In genomic region chr7:38084778-38085572, GRCm38 (mm10) we compare ENCODE assay signal across 8 mouse cellular contexts. TPM values are rescaled to one million over a fixed set of nuclear protein-coding genes. Genes with fewer than 3 reads are reported as not detected.
DNase-seq lines count a peak whose midpoint lies in the region; ATAC-seq and TF ChIP-seq lines count a peak whose summit lies in the region.

No protein-coding gene starts in this region.

- H3K4me1 ChIP-seq in heart, embryonic 12.5 days (replicated peaks) = peaks cover 28% of the 10 kb centered on the region
- peaks cover 14% of the 10 kb centered on the region for H3K4me1 ChIP-seq in kidney, postnatal 0 days (replicated peaks; ENCODE audit: insufficient read depth, low read length)
- H3K4me1 ChIP-seq in liver, embryonic 11.5 days (replicated peaks; ENCODE audit: control insufficient read depth, insufficient read depth, low read length) = peaks cover 15% of the 10 kb centered on the region
- H3K4me1 ChIP-seq in stomach, embryonic 14.5 days (ENCODE audit: control insufficient read depth, insufficient read depth, low read length) = peaks cover 14% of the 10 kb centered on the region; the same call in 1 of the 2 replicates

- no peaks in the 10 kb centered on the region for H3K27me3 ChIP-seq in heart, embryonic 12.5 days (replicated peaks)
- H3K27me3 ChIP-seq in kidney, postnatal 0 days (ENCODE audit: insufficient read depth, low read length) = no peaks in the 10 kb centered on the region
- no peaks in the 10 kb centered on the region for H3K27me3 ChIP-seq in liver, embryonic 11.5 days (replicated peaks; ENCODE audit: control insufficient read depth, insufficient read depth, low read length)
- H3K27me3 ChIP-seq in stomach, embryonic 14.5 days (ENCODE audit: control insufficient read depth, insufficient read depth, low read length) = no peaks in the 10 kb centered on the region

- peak; percentile 94 for ATAC-seq in erythroid progenitor cell, adult 5-6 weeks (replicated peaks; ENCODE audit: low FRiP score, poor library complexity, severe bottlenecking)
- ATAC-seq in heart, embryonic 12.5 days (ENCODE audit: insufficient number of reproducible peaks, low FRiP score) = peak; percentile 97
- ATAC-seq in kidney, postnatal 0 days (replicated peaks; ENCODE audit: low FRiP score, low read depth) = peak; percentile 98
- peak; percentile 96 for ATAC-seq in liver, embryonic 11.5 days (replicated peaks; ENCODE audit: low FRiP score)
- peak; percentile 97 for ATAC-seq in stomach, embryonic 14.5 days (ENCODE audit: insufficient number of reproducible peaks, insufficient read depth, low FRiP score, low read depth)

- under 1% methylated on average over 65 of the region's 65 CpGs for WGBS in heart, embryonic 12.5 days
- WGBS in kidney, postnatal 0 days = under 1% methylated on average over 64 of the region's 65 CpGs
- under 1% methylated on average over 64 of the region's 65 CpGs for WGBS in liver, embryonic 11.5 days
- under 1% methylated on average over 64 of the region's 65 CpGs for WGBS in stomach, embryonic 14.5 days

- DNase-seq in CD4-positive helper T cell, adult 2 months (ENCODE audit: low read depth, low spot score) = peak; percentile 100
- DNase-seq in brain, embryonic 18.5 days (ENCODE audit: low read depth, low spot score) = peak; percentile 97
- DNase-seq in kidney, postnatal 0 days (ENCODE audit: low spot score) = peak; percentile 99
- DNase-seq in liver, embryonic 11.5 days (ENCODE audit: low spot score) = peak; percentile 99
- DNase-seq in naive thymus-derived CD4-positive, alpha-beta T cell, adult 2 months (ENCODE audit: low read depth) = peak; percentile 100

- H3K9me3 ChIP-seq in heart, embryonic 12.5 days (replicated peaks) = no peaks in the 10 kb centered on the region
- H3K9me3 ChIP-seq in kidney, postnatal 0 days (replicated peaks; ENCODE audit: low read length) = no peaks in the 10 kb centered on the region
- no peaks in the 10 kb centered on the region for H3K9me3 ChIP-seq in liver, embryonic 11.5 days (ENCODE audit: control insufficient read depth, low read length)
- H3K9me3 ChIP-seq in stomach, embryonic 14.5 days (ENCODE audit: control insufficient read depth, low read depth, low read length) = no peaks in the 10 kb centered on the region

- peak overlapping the region; percentile 92 for H3K4me2 ChIP-seq in heart, embryonic 12.5 days
- H3K4me2 ChIP-seq in kidney, postnatal 0 days (ENCODE audit: low read length) = peak overlapping the region; percentile 87
- peak overlapping the region; percentile 99 for H3K4me2 ChIP-seq in liver, embryonic 11.5 days
- H3K4me2 ChIP-seq in stomach, embryonic 14.5 days (replicated peaks; ENCODE audit: low read depth, low read length) = peak overlapping the region; percentile 86

- H3K9ac ChIP-seq in heart, embryonic 12.5 days = peak overlapping the region; percentile 69
- H3K9ac ChIP-seq in kidney, postnatal 0 days (ENCODE audit: low read depth, low read length) = peak overlapping the region; percentile 46; the same call in 1 of the 2 replicates
- H3K9ac ChIP-seq in liver, embryonic 11.5 days (ENCODE audit: low read depth, low read length) = peak overlapping the region; percentile 68
- no peak overlapping the region for H3K9ac ChIP-seq in stomach, embryonic 14.5 days (replicated peaks; ENCODE audit: low read depth, low read length)

- TF ChIP-seq CTCF in kidney, postnatal 0 days (IDR thresholded peaks at IDR 0.05; ENCODE audit: low read depth) = no peak

- peak overlapping the region; percentile 51 for H3K4me3 ChIP-seq in heart, embryonic 12.5 days
- H3K4me3 ChIP-seq in kidney, postnatal 0 days (replicated peaks; ENCODE audit: low read depth, low read length) = peak overlapping the region; percentile 39
- peak overlapping the region; percentile 58 for H3K4me3 ChIP-seq in liver, embryonic 11.5 days (ENCODE audit: low read depth, low read length)
- peak overlapping the region; percentile 41 for H3K4me3 ChIP-seq in stomach, embryonic 14.5 days (ENCODE audit: low read depth, low read length)

- H3K27ac ChIP-seq in heart, embryonic 12.5 days (ENCODE audit: poor library complexity, severe bottlenecking) = no peak overlapping the region
- H3K27ac ChIP-seq in kidney, postnatal 0 days = no peak overlapping the region
- H3K27ac ChIP-seq in liver, embryonic 11.5 days (ENCODE audit: low read depth, low read length) = peak overlapping the region; percentile 52; the same call in 1 of the 2 replicates
- H3K27ac ChIP-seq in stomach, embryonic 14.5 days (ENCODE audit: low read length) = peak overlapping the region; percentile 40; the same call in 1 of the 2 replicates

- no peaks in the 10 kb centered on the region for H3K36me3 ChIP-seq in heart, embryonic 12.5 days
- H3K36me3 ChIP-seq in kidney, postnatal 0 days (ENCODE audit: insufficient read depth, low read length) = no peaks in the 10 kb centered on the region
- H3K36me3 ChIP-seq in liver, embryonic 11.5 days (ENCODE audit: control insufficient read depth, insufficient read depth, low read length) = no peaks in the 10 kb centered on the region
- H3K36me3 ChIP-seq in stomach, embryonic 14.5 days (ENCODE audit: control insufficient read depth, insufficient read depth, low read length) = no peaks in the 10 kb centered on the region

RNA-seq across cellular contexts. Expression of gene Ccne1, which starts 22.4 kb away (rescaled TPM):
- total RNA-seq in erythroid progenitor cell, adult 5-6 weeks (2015; ENCODE audit: low replicate concordance) = 131 and 148 TPM in 2 replicates
- 180 and 187 TPM in 2 replicates for total RNA-seq in erythroid progenitor cell, adult 5-6 weeks (2017; ENCODE audit: low replicate concordance)
- polyA plus RNA-seq in heart, embryonic 12.5 days (2016; fragmentation: Nextera tagmentation; extraction: Ambion mirVana) = 47.9 and 48.1 TPM in 2 replicates
- 20.2 and 24.2 TPM in 2 replicates for polyA plus RNA-seq in kidney, postnatal 0 days (2015; fragmentation: Nextera tagmentation; extraction: Ambion mirVana)
- polyA plus RNA-seq in liver, embryonic 11.5 days (2014; fragmentation: Nextera tagmentation; extraction: Ambion mirVana) = 191 and 205 TPM in 2 replicates
- polyA plus RNA-seq in stomach, embryonic 14.5 days (2014; fragmentation: Nextera tagmentation; extraction: Ambion mirVana) = 70.3 and 74.8 TPM in 2 replicates

Comparison
In these comparisons a context has a peak if more than half of its experiments do, and no peak if none do; other contexts are left out.
1. H3K27ac ChIP-seq: peak in liver, embryonic 11.5 days (single experiment) and stomach, embryonic 14.5 days (single experiment); none in heart, embryonic 12.5 days (single experiment) and kidney, postnatal 0 days (single experiment).
2. Peak in every context shown above with its lines, with median percentiles within 50 percentile points of each other: DNase-seq, ATAC-seq, H3K4me2 ChIP-seq and H3K4me3 ChIP-seq.